Mouse (Mus musculus) gastrocnemius, postnatal 4 days (tissue): ENCODE results near the gene Vps13c. TPM values are rescaled to one million over a fixed set of nuclear protein-coding genes. Genes with fewer than 3 reads are reported as not detected.
A peak's percentile ranks its signal among the peaks of the same experiment; 100 is the strongest.

Experiments used
- DNase-seq, 2 experiments: peaks; one replicate each; pipeline ENCODE4 v3.0.0; 2021 to 2022; ENCODE audit warnings: low spot score in 2 of 2, mixed read lengths in 2 of 2
- total RNA-seq, 2 experiments: library from RNA; stranded (reverse); gene quantifications; 2 replicates each; pipeline ENCODE4 v1.2.3; 2021

Vps13c gene
- total RNA-seq, 2 experiments from 2014 or later: 25.6 to 27.3 TPM

DNA sequence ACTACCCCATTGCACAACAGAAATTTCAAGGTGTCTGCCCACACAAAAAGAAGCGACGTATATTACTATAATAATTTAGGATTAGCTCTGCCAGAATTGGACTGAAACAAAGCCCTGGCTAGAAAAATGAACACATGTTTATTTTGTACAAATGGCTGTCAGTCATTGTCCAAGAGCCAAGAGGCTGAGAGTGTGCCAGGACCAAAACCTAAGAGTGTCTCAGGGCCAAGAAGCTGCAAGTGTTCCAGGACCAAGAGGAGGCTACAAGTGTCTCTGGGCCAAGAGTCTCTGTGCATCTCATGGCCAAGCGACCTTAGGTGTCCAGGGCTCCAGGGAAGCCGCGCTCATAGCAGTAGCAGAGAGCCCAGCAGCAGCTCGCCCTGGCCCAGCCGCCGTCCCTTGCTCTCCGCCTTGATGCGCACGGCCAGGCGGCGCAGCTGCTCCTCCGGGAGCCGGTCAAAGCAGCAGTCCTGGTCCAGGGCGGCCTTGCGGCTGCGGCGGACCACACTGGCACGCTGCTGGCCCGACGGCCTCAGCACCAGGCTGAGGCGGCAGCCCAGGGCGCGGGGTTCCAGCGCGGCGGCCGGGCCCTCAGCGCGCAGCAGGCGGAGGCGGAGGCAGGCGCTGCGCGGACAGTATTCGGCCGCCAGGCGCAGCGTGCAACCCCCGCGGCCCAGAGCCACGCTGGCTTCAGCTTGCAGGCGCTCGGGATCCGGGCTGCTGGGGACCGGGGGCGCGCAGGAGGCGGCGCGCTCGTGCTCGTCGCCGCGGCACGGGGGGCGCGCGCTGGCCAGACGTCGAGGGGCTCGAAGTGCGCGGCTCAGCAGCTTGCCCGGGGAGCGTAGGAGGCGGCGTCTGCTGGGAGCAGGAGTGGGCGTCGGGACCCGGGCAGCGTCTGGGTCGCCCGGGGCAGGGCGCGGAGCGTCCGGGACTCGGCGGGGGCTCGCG lies 9.5 kb upstream of the Vps13c start:
- peak; percentile 48 to 60 for DNase-seq

- DNase-seq: peak in 1 of 2 experiments; percentile 34
Observed at GRCm38 (mm10) chr9:67831359-67832045, 8.7 kb upstream of the Vps13c start.

DNA sequence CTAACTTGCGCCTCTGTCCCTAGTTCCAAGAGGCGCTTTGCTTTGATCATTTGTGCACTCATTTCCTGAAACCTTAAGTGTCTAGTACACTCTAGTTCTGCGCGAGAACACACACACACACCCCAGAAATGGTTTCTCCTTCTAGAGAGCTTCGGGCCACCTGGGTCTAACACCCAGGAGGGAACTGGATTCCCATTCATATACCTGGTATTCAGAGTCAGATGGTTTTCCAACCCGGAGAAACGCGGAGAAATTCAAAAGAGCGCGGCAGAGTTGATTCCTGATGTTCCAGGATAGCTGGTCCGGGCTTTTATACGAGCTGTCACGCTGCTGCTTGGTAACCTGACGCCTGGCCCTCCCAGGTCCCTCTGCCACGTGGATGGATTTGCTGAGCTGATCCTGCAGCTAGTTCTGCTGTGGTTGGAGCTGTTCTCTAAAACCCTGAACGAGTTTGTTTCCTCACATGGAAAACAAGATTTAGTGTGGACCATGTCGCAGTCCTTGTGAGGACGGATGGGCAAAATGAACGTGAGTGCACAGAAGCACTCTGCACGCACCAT lies 8.1 kb upstream of the Vps13c start, which contains the start of gene C2cd4a:
C2cd4a (minus strand) TSS at position 285 of the 560 bp plus-strand sequence.
- DNase-seq: peak in 1 of 2 experiments; percentile 40

- DNase-seq: no peak
Observed at GRCm38 (mm10) chr9:67834535-67834934, 5.7 kb upstream of the Vps13c start.

- no peak for DNase-seq
Observed at GRCm38 (mm10) chr9:67837311-67837710, 2.9 kb upstream of the Vps13c start.

DNA sequence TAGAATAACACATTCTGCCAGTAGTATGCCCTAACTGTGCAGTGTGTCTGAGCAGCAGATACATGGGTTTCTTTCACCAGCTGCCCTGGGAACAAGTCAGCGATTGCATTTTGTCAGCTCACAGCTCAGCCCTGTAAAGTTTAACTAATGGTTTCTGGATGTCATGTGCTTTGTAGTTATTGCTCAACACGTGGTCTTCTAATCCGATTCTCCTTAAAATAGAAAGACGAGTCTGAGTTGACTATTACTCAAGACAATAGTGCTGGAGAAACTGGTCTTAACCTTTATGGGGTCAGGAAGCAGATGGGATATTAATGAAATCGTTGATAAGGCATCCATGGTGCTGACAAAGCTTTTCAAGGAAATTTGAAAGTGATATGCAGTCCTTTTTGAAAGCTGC lies 2.6 kb downstream of the Vps13c start:
- no peak for DNase-seq

DNA sequence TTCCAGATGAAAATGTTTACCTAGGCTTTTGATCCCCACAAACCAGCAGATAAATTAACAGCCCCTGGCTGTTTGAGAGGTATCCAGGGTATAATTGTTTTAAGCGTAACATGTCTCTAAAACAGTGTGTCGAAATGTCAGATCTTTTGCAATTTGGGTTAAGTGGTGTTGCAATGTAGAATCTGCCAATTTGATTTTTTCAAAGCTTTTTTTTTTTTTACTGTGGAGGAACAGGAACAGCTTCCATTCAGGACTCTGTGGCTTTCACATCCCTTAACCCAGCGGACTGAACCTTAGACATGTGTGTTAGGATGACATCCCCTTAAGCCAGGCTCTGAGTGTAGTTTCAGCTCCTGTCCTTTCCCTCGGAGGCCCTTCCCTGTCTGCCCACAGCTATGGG lies 4.8 kb downstream of the Vps13c start:
- no peak for DNase-seq

- DNase-seq: no peak
Observed at GRCm38 (mm10) chr9:67845648-67846047, 5.5 kb downstream of the Vps13c start.

DNA sequence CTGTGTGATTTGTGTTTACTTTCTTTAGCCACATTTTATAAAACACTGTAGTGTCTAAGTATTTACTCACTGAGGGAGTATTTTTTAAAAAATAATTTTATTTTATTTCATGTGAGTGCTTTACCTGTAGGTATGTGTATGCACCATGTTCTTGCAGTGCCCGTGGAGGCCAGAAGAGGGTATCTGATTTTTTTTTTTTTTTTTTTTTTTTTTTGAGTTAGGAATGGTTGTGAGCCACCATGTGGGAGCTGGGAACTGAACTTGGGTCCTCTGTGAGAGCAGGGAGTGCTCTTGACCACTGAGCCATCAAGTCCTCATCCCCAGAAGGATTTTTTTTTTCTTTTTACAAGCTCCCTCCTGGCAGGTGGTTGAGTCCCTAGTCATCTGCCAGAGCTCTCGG lies 5.9 kb downstream of the Vps13c start:
- no peak for DNase-seq

DNA sequence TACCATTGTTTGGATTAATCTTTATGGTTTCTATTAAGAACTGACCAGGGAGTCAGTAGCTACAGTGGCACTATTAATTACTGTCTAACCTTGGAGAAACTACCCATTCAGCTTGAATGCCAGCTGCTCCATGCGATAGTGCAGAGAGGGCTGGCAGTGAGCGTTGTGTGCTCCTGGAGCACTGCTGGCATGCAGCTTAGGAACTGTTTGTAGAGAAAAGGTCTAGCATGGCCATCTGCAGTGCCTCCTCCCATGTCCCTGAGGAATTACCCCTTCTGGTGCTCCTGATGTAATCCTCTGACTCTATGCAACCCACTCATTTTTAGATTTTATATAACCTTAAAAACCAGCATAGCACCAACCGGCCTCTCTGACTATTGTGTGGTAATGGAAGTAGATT lies 7.4 kb downstream of the Vps13c start:
- DNase-seq: no peak

DNA sequence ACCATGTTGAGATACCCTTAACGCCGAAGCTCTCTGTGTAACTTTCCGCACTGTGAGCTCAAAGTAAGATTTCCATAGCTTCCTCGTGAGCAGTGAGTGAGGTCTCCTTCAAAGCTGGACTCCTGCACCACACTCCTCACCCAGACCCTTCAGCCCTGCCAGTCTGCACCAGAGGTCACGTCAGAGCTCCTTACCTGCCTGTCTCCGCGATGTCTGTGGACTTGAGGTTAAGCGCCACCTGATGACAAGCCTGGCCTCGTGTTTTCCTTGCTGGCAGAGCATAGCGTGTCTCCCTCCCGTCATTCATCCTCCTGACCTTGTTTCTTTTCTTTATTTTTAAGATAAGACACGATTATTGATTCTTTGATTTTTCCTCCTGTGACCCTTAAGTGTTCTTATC lies 9.2 kb downstream of the Vps13c start:
- no peak for DNase-seq

DNA sequence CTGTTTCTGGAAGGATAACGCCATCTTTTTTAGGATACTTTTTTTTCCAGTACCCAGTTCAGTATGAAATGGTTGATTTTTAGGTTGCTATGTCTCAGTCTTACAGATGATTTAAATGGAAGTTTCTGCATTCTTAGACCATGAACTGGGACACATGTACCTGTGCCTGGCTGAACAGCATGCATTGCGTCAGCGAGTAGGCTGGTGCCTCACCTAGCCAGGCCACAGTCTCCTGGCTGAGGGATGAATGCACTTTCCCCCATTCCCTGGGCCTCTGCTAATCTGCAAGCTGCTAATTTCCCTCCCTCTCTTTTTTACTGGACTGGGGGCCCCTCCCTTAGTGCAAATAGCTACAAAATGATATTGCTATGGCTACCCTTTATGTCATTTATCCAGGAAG lies 9.7 kb downstream of the Vps13c start:
- DNase-seq: no peak

DNA sequence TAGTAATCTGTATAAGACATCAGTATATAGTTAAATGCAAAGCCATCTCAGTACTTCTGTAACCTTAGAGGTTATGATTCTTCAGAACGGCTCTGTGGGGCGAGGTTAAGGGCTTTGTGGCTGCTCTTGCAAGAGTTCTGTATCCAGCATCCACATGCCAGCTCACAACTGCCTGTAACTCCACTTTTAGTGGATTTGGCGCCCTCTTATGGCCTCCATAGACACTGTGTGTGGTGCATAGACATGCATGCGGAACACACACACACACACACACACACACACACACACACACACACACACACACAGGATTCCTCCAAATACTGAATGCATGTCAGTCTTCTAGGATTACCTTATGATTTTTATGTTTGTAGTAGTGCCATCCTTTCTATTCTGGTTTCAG lies 11.0 kb downstream of the Vps13c start:
- no peak for DNase-seq

DNA sequence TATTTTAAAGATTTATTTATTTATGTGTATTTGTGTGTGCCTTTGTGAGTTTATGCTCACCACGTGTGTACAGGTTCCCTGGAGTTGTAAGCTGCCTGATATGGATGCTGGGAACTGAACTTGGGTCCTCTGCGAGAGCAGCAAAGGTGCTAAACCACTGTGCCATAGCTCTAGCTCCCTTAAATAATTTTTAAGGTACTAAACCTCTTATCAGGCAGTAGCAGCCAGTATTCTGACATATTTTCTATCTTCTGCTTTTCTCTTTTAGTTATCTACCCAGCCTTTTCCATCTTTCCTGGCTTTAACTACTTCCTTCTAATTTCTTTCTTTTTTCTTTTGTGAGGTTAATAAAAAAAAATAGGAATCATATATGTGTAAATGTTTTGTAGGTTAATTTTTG lies 20.1 kb downstream of the Vps13c start:
- no peak for DNase-seq

- DNase-seq: no peak
Observed at GRCm38 (mm10) chr9:67863332-67863731, 23.1 kb downstream of the Vps13c start.

DNA sequence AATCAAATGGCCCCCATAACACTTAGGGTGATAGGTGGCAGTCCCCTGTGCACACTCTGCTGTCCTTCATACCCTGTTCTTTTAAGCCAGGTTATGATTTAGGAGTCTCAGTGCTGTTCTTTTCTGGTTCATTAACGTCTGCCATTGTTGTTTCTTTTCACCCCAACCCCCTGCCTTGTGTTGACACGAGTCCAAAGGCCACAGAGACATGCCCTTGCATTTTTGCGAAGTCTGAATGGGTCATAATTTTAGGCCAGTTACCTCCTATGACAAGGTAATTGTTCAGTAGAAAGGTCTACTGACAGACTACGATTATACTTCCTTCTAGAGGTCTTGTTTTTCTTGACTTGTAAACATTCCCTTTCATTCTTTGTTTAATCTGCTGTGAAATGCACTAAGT lies 23.8 kb downstream of the Vps13c start:
- no peak for DNase-seq

DNA sequence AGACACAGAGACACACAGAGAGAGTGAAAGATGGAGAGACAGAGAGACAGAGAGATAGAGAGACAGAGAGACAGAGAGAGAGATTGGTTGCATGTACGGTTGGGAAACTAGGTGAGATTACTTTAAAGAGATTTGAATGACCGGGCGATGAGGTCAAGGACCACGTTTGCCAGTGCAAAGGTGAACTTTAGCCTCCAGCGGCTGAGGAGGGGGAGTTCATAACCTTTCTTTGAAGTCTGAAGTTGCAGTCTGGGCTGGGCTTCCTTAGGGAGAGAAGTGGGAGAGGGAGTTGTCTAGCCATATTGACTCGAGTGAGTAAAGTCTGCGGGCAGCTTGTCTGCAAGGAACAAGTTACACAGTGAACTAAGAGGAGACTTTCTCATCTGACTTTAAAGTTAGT lies 25.2 kb downstream of the Vps13c start:
- DNase-seq: no peak

DNA sequence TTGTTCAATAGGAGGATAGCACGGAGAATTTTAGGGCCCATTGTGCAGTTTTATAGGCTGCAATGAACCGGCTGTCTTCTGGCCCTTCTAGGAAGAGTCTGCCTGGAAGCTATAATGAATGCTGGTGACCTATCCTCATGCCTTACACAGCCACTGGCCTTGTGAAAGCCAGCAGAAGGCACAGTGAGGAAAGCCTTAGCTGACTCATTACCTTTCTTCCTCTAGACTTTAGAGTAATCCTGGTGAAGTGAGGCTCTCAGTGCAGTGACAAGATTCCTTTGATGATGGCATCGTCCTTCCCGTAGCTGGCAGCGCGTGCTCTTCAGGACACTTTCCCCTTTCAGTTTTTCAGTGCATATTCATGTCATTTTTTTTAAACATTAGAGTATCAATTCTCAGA lies 27.2 kb downstream of the Vps13c start:
- DNase-seq: no peak

DNA sequence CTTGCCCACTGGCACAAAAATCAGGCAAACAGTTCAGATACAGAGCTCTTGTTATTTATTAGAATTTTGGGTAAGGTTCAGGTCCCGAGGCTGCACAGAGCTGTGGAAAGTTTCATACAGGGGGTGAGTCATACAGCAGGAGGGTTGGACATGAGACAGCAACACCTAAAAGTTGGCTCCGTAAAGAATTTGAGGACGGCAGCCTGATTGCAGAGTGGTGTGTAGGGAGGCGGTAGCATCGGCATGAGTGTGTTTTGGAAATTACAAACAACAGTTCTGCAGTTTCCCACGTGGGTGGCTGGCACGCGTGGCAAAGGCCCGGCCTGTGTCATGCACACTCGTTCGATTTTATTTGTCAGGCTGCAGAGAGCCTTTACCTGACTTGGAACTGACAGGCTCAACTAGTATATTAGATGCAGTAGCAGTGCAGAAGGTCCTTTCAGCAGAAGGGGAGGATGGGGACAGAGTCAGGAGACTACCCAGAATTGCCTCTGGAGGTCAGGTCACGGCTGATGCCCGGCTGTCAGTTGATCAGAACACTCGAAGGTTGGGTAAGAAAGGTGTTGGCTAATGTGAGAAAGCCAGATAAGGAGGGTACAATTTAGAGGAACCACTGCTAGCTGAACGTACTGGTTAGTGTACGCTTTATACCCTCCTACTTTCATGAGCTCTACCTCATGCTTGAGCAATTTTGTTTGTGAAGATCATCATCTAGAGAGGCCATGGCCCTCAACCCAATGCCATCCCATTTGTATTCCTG lies 29.7 kb downstream of the Vps13c start:
- no peak for DNase-seq

GRCm38 (mm10) chr9:67874522-67875222 lies 34.5 kb downstream of the Vps13c start:
- DNase-seq: no peak

DNA sequence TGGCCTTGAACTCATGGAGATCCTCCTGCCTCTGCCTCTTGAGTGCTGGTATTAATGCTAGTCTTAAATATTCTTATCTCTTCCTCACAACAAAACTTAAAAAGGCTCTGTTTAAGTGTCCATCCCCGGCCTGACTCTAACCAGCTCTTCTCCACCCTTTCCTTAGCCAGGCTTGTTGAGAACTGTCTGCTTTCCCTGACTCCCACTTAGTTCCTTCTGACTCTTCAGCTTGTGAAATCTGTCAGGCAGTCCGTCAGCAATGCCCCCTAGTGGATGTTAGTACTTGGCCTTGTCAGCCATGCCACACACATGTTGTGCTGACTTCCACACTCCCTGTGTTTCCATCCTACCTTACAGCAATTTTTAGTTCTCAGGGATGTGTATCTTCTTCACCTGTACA lies 35.1 kb downstream of the Vps13c start:
- DNase-seq: peak in 1 of 2 experiments; percentile 17
